Mouse (Mus musculus) lung, embryonic 14.5 days (tissue): ENCODE results near the gene 2310039H08Rik. TPM values are rescaled to one million over a fixed set of nuclear protein-coding genes. Genes with fewer than 3 reads are reported as not detected.
A peak's percentile ranks its signal among the peaks of the same experiment; 100 is the strongest.
"Not testable (repeated sequence)": the region's sequence is repeated elsewhere in the genome, so short reads cannot be mapped to it uniquely, and the experiment has no call there.

Experiments
- ATAC-seq: fragments of 200-750 bp; cut with Nextera tagmentation; 2 replicates; pipeline ENCODE4 v1.8.0; 2017; ENCODE audit warnings: mild to moderate bottlenecking, moderate TSS enrichment, moderate library complexity; ENCODE audit not compliant: insufficient read depth
- DNase-seq: peaks from one replicate; pipeline ENCODE4 v3.0.0-alpha.2; 2015
- H3K27ac ChIP-seq: fragments of 300-500 bp; sonication (generic); 2 replicates; pipeline ENCODE4 v1.5.1; 2014; ENCODE audit warnings: low read depth, mild to moderate bottlenecking, moderate library complexity
- H3K27me3 ChIP-seq: fragments of 300-500 bp; sonication (generic); 2 replicates; pipeline ENCODE4 v1.6.1; 2014; ENCODE audit warnings: low read length, control low read depth; ENCODE audit not compliant: insufficient read depth
- H3K36me3 ChIP-seq: fragments of 300-500 bp; sonication (generic); 2 replicates; pipeline ENCODE4 v1.6.1; 2014; ENCODE audit warnings: control low read depth; ENCODE audit not compliant: insufficient read depth
- H3K4me1 ChIP-seq: fragments of 300-500 bp; sonication (generic); 2 replicates; pipeline ENCODE4 v1.6.1; 2014; ENCODE audit warnings: antibody characterized with exemption, control low read depth; ENCODE audit not compliant: insufficient read depth
- H3K4me2 ChIP-seq: fragments of 300-500 bp; sonication (generic); 2 replicates; pipeline ENCODE4 v1.6.1; 2014; ENCODE audit warnings: mild to moderate bottlenecking
- H3K4me3 ChIP-seq: fragments of 300-500 bp; sonication (generic); 2 replicates; pipeline ENCODE4 v1.5.1; 2014; ENCODE audit warnings: low read depth, low read length
- H3K9ac ChIP-seq: fragments of 300-500 bp; sonication (generic); 2 replicates; pipeline ENCODE4 v1.6.1; 2014
- H3K9me3 ChIP-seq: fragments of 300-500 bp; sonication (generic); 2 replicates; pipeline ENCODE4 v1.6.1; 2016; ENCODE audit warnings: low read depth, low read length, control low read depth
- CTCF ChIP-seq: IDR thresholded peaks from 2 replicates; pipeline ENCODE4 v1.5.1; 2016; ENCODE audit warnings: antibody characterized with exemption, low read depth
- WGBS: fragments of 180-500 bp; shearing (Covaris S2); extraction: QIAGEN DNeasy Blood & Tissue Kit; methylation state at CpG from one replicate; pipeline ENCODE4 v1.1.7; 2014; 5-methylcytosine and 5-hydroxymethylcytosine counted together
- polyA plus RNA-seq: library from polyadenylated mRNA; unstranded; fragments of >200 nt; fragmentation: Nextera tagmentation; extraction: Ambion mirVana; gene quantifications from 2 replicates; pipeline ENCODE4 v1.2.1, GENCODE M21; 2014

2310039H08Rik gene
- polyA plus RNA-seq, 1 experiment from 2014 or later, result 64.7 TPM

DNA sequence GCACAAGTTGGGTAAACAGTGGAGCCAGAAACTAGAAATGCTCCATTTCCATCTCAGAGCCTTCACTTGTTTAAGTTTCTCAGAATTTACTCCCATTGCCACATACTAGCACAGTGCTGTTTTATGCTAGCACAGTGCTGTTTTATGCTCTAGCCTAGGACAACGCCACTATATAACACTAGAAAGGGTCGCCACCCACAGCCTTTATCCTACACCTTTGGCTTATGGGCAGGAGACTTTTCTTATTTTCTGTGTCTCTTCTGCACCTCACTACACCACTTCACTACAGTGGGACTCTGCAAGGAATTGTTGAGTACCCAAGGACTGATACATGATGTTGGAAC, 10.8 kb downstream of the 2310039H08Rik start:
- 85% methylated on average over 2 of the region's 2 CpGs for WGBS
- TF ChIP-seq CTCF, result no peak
- Histone ChIP-seq H3K36me3 (peaks cover 27% of the 10 kb centered on the region), H3K4me2 (peak overlapping the region; percentile 78), H3K4me1 (no peaks in the 10 kb centered on the region), H3K9me3 (no peaks in the 10 kb centered on the region), H3K9ac (no peak overlapping the region), H3K4me3 (peak overlapping the region; percentile 79), H3K27ac (no peak overlapping the region), H3K27me3 (no peaks in the 10 kb centered on the region)
- ATAC-seq (no peak), DNase-seq (no peak)

DNA sequence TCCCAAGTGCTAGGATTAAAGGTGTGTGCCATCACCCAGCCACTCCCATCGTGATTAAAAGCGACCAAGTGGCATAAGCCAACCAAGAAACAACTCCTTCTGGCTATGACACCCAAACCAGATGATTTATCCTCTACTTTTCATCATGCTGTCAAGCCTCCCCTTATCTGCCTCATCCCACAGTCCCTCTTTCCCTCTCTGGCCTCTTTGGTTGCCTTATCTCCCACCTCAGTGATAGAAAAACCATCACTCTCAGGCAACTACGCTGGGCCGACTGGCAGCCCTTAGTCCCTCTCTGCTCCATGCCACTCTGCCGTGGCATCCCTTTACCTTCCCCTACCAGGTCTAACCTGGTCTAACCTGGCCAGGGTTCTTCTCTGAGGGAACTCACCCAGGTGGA, 14.5 kb downstream of the 2310039H08Rik start:
- Histone ChIP-seq H3K4me1 (no peaks in the 10 kb centered on the region), H3K36me3 (no peaks in the 10 kb centered on the region), H3K9me3 (no peaks in the 10 kb centered on the region), H3K27me3 (no peaks in the 10 kb centered on the region), H3K4me2 (no peak overlapping the region), H3K4me3 (no peak overlapping the region), H3K27ac (no peak overlapping the region), H3K9ac (no peak overlapping the region)
- ATAC-seq (no peak), DNase-seq (no peak)
- 84% methylated on average over 5 of the region's 5 CpGs for WGBS
- no peak for TF ChIP-seq CTCF

DNA sequence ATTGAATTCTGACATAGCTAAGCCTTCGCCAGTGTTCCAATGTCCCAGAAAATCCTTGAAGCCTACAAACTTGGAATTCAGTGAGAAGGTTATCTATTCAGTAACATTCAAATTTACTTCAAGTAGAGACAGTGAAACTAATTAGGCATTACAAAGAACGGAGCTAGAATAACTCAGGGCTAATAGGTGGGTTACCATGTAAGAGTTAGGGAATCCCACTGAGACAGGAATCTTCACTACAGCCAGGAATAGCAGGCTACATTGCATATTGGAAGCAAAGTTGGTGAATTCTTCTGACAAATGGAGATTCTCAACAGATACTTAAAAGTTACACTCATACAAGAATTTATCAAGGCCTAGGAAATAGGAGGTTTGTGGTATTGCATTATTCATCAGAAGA, 15.5 kb downstream of the 2310039H08Rik start:
- H3K27ac ChIP-seq, DNase-seq, H3K9ac ChIP-seq, H3K9me3 ChIP-seq, H3K36me3 ChIP-seq, H3K27me3 ChIP-seq, H3K4me1 ChIP-seq, H3K4me3 ChIP-seq, ATAC-seq, H3K4me2 ChIP-seq: not testable (repeated sequence)
- 68% methylated on average over 2 of the region's 2 CpGs for WGBS

DNA sequence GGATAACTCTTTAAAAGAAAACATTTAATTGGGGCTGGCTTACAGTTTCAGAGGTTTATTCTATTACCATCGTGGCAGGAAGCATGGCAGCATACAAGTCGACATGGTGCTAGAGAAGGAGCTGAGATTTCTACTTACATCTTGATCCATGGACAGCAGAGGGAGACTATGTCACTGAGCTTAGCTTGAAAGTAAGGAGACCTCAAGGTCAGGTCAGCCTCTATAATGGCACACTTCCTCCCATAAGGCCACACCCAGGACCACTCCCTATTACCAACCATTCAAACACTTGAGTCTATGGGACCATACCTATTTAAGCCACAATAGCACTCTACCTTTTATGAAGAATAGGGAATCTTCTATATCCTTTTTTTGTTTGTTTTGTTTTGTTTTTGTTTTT, 20.5 kb downstream of the 2310039H08Rik start:
- Histone ChIP-seq H3K36me3 (no peaks in the 10 kb centered on the region), H3K4me1 (no peaks in the 10 kb centered on the region), H3K27ac (no peak overlapping the region), H3K9ac (no peak overlapping the region), H3K4me2 (no peak overlapping the region), H3K9me3 (no peaks in the 10 kb centered on the region), H3K4me3 (no peak overlapping the region), H3K27me3 (no peaks in the 10 kb centered on the region)
- 80% methylated on average over 2 of the region's 2 CpGs for WGBS
- DNase-seq (no peak), ATAC-seq (no peak)
- no peak for TF ChIP-seq CTCF

DNA sequence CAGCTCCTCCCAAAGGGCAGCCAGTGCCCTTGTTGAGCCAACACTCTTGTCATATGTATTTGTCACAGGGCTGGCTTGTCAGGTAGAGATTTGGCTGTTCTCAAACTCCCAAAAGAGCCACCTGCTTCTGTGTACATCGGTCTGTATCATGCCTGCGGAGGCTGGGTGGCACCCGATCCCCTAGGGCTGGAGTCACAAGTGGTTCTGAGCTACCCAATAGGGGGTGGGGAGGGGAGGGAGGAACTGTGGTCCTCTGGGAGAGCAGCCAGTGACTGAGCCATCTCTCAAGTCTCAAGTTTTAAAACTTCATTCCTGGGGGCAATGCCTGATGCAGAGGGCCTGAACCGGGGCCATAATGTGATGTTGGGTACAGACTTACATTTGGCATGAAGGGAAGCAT, 24.3 kb downstream of the 2310039H08Rik start:
- peaks cover 22% of the 10 kb centered on the region for H3K36me3 ChIP-seq
- no peak overlapping the region for H3K27ac ChIP-seq
- H3K4me2 ChIP-seq, result no peak overlapping the region
- no peaks in the 10 kb centered on the region for H3K4me1 ChIP-seq
- 80% methylated on average over 4 of the region's 4 CpGs for WGBS
- no peak for ATAC-seq
- H3K9ac ChIP-seq, result no peak overlapping the region
- no peak for TF ChIP-seq CTCF
- no peaks in the 10 kb centered on the region for H3K27me3 ChIP-seq
- no peak for DNase-seq
- H3K4me3 ChIP-seq, result no peak overlapping the region
- H3K9me3 ChIP-seq, result no peaks in the 10 kb centered on the region

DNA sequence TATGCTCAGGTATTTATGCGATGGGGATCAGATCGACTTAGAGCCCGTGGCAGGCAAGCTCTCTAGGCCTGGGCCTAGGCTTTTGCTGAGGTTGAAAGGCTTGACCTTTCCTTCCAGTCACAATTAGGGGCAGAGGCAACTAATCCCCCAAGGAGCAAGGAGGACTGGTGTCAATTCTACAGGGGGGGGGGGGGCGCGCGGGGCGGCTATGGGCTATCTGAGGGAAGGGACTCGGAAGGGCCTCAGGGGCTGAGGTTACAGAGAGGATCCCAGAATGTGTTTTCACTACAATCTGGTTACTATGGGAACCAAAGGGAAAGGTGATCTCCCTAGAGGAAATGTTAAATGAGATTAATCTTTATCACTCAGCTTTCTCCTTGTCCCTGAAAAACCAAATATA, 25.0 kb downstream of the 2310039H08Rik start:
- no peak for ATAC-seq

DNA sequence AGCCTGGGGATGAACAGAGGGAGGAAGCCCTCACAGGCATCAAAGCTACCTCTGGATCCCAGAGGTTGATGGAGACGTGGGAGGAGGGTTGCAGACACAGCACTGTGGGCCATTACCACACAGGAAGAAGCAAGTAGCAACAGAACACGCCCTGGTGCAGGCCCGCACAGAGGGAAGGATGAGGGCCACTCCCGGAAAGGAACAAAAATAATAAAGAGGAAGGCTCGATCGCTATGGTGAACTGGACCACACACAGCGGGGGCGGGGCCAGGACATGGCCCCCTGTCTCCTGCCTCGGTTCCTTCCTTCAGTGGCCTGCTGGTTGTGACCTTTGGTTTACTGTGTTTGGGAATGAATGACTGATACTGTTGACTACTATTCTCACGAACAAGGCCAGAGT, 27.2 kb downstream of the 2310039H08Rik start:
- Histone ChIP-seq H3K4me1 (no peaks in the 10 kb centered on the region), H3K27me3 (no peaks in the 10 kb centered on the region), H3K9ac (no peak overlapping the region), H3K4me2 (no peak overlapping the region), H3K9me3 (no peaks in the 10 kb centered on the region), H3K27ac (no peak overlapping the region), H3K4me3 (no peak overlapping the region), H3K36me3 (peaks cover 24% of the 10 kb centered on the region)
- no peak for DNase-seq
- ATAC-seq, result no peak
- 74% methylated on average over 10 of the region's 10 CpGs for WGBS
- TF ChIP-seq CTCF, result no peak

More for the DNA sequence above, 25.0 kb downstream of the 2310039H08Rik start:
- no peak for DNase-seq
- Histone ChIP-seq H3K27me3 (no peaks in the 10 kb centered on the region), H3K4me2 (no peak overlapping the region), H3K9ac (no peak overlapping the region), H3K27ac (no peak overlapping the region), H3K36me3 (peaks cover 22% of the 10 kb centered on the region), H3K4me3 (no peak overlapping the region), H3K9me3 (no peaks in the 10 kb centered on the region), H3K4me1 (no peaks in the 10 kb centered on the region)
- WGBS, result 46% methylated on average over 7 of the region's 8 CpGs
- no peak for TF ChIP-seq CTCF

DNA sequence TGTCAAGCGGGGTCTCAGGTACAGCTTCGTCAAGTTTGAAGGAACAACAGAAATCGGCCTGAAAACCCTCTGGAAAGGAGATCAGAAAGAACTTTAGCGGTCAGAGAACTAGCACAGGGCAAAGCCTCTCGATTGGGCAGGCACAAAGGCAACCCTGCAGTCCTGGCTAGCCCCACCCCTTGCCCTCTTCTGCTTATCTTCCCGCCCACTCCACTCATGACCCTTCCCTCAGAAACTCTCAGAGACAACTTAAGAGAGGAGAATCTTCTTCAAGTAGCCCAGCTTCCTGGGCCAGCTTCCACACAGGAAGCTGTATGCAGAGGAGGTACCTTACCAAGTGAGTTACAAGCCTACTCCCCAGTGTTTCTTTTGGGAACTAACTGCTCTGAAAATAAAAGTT, 29.3 kb downstream of the 2310039H08Rik start:
- DNase-seq (no peak), ATAC-seq (no peak)
- no peak overlapping the region for H3K27ac ChIP-seq
- no peaks in the 10 kb centered on the region for H3K27me3 ChIP-seq
- H3K4me3 ChIP-seq, result no peak overlapping the region
- H3K4me1 ChIP-seq, result no peaks in the 10 kb centered on the region
- no peak overlapping the region for H3K4me2 ChIP-seq
- 72% methylated on average over 6 of the region's 6 CpGs for WGBS
- no peaks in the 10 kb centered on the region for H3K9me3 ChIP-seq
- peaks cover 37% of the 10 kb centered on the region for H3K36me3 ChIP-seq
- no peak overlapping the region for H3K9ac ChIP-seq
- no peak for TF ChIP-seq CTCF
